Mouse (Mus musculus) liver, embryonic 14.5 days (tissue): ENCODE data around the gene Lrp10.

ENCODE experiments used
- CTCF ChIP-seq: IDR thresholded peaks from 2 replicates; pipeline ENCODE4 v1.5.1; 2016; ENCODE audit warnings: antibody characterized with exemption, low read depth, control low read depth
- EP300 ChIP-seq: IDR thresholded peaks from 2 replicates; pipeline ENCODE4 v1.6.1; 2016; ENCODE audit warnings: antibody characterized with exemption, low read depth

DNA sequence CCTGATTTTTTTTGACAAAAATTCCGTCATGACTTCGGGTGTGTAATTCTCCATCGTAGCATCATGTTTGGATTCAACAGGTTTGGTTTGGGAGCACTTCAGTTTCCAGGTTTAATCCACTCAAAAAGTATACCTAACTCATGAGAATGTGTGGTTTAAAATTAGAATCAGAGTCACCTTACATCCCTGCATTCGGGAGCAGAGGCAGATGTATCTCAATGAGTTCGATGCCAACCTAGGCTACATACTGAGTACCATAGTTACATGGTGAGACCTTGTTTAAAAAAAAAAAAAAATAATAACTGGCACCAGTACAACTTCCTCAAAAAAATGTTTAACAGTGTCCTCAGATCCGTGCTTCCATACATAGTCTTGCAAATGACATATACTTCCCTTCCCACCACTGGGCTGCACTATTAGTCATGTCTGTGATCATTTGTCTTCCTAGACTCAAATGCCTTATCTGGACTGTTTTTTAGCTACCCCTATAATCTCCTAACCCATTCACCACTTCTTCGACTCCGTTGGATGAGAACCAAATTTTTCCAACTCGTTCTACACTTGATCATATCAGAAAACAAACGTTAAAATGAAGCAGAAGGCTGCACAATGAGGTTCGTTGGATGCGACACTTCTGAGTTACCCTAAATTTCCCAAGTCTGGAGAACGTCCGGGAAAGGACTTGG is 37.8 kb upstream of the Lrp10 start:
- TF ChIP-seq CTCF (no peak), EP300 (no peak)
